Mouse (Mus musculus) lung, postnatal 0 days (tissue): Measurements from ENCODE around the gene Noto. TPM values are rescaled to one million over a fixed set of nuclear protein-coding genes. Genes with fewer than 3 reads are reported as not detected.

Experiments
- ATAC-seq: fragments of 200-750 bp; cut with Nextera tagmentation; 2 replicates; pipeline ENCODE4 v1.8.0; 2017; ENCODE audit warnings: moderate library complexity
- DNase-seq: peaks from one replicate; pipeline ENCODE4 v3.0.0-alpha.2; 2016; ENCODE audit warnings: low spot score
- H3K27ac ChIP-seq: fragments of 300-500 bp; sonication (generic); 2 replicates; pipeline ENCODE4 v1.5.1; 2014; ENCODE audit warnings: antibody characterized with exemption, mild to moderate bottlenecking, low read length, mixed read lengths
- H3K27me3 ChIP-seq: fragments of 300-500 bp; sonication (generic); replicated peaks from 2 replicates; pipeline ENCODE4 v1.6.1; 2014; ENCODE audit warnings: low read length, mixed read lengths; ENCODE audit not compliant: insufficient read depth
- H3K36me3 ChIP-seq: fragments of 300-500 bp; sonication (generic); 2 replicates; pipeline ENCODE4 v1.6.1; 2014; ENCODE audit warnings: low read length, mixed read lengths; ENCODE audit not compliant: insufficient read depth
- H3K4me1 ChIP-seq: fragments of 300-500 bp; sonication (generic); 2 replicates; pipeline ENCODE4 v1.6.1; 2014; ENCODE audit warnings: antibody characterized with exemption, low read depth, low read length, mixed read lengths; ENCODE audit not compliant: insufficient read depth
- H3K4me2 ChIP-seq: fragments of 300-500 bp; sonication (generic); replicated peaks from 2 replicates; pipeline ENCODE4 v1.6.1; 2014; ENCODE audit warnings: low read depth, mild to moderate bottlenecking, low read length, moderate library complexity, mixed read lengths
- H3K4me3 ChIP-seq: fragments of 300-500 bp; sonication (generic); 2 replicates; pipeline ENCODE4 v1.5.1; 2014; ENCODE audit warnings: low read depth, low read length
- H3K9ac ChIP-seq: fragments of 300-500 bp; sonication (generic); replicated peaks from 2 replicates; pipeline ENCODE4 v1.6.1; 2014; ENCODE audit warnings: low read depth, mild to moderate bottlenecking
- H3K9me3 ChIP-seq: fragments of 300-500 bp; sonication (generic); 2 replicates; pipeline ENCODE4 v1.6.1; 2016; ENCODE audit warnings: low read length, mixed read lengths
- CTCF ChIP-seq: IDR thresholded peaks from 2 replicates; pipeline ENCODE4 v1.5.1; 2016; ENCODE audit warnings: antibody characterized with exemption, mild to moderate bottlenecking
- EP300 ChIP-seq: IDR thresholded peaks from 2 replicates; pipeline ENCODE4 v1.6.1; 2016; ENCODE audit warnings: antibody characterized with exemption, mild to moderate bottlenecking, control low read depth
- WGBS: fragments of 180-500 bp; shearing (Covaris S2); extraction: QIAGEN DNeasy Blood & Tissue Kit; methylation state at CpG from one replicate; pipeline ENCODE4 v1.1.7; 2014; 5-methylcytosine and 5-hydroxymethylcytosine counted together
- polyA plus RNA-seq: library from polyadenylated mRNA; unstranded; fragments of >200 nt; fragmentation: Nextera tagmentation; extraction: Ambion mirVana; gene quantifications from 2 replicates; pipeline ENCODE4 v1.2.1, GENCODE M21; 2015

The Noto gene
- polyA plus RNA-seq, 1 experiment from 2014 or later, result 0.24 TPM

DNA sequence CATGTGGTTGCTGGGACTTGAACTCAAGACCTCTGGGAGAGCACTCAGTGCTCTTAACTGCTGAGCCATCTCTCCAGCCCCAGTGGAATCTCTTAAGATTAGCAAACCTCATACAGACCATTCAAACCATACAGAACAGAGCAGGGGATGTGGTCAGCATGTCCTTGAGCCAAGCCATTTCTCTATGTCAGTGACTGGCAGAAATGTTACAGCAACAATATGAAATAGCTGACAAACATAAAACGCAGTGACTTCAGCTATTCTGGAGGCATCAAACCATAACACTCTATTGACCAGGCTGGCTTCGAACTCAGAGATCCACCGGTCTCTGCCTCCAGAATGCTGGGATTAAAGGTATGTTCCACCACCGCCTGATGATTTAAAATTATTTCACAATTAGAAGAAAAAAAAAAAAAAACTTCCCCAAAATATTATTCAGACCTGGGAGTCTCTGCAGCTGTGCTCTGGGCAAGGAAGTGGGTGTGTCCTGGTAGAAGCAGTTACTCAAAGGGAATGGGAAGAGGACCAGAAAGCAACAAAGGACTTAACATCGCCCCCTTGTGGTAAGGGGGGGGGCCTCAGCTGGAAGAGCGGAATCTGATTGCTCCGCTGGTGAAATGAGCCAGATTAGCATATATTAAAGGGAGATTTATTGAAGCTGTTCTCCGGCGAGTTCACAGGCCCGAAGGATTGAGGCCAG, 43.3 kb upstream of the Noto start:
- Histone ChIP-seq H3K4me2 (peak overlapping the region; percentile 34), H3K9me3 (no peaks in the 10 kb centered on the region), H3K27me3 (no peaks in the 10 kb centered on the region), H3K4me3 (no peak overlapping the region), H3K27ac (no peak overlapping the region), H3K4me1 (no peaks in the 10 kb centered on the region), H3K9ac (no peak overlapping the region), H3K36me3 (no peaks in the 10 kb centered on the region)
- peak; percentile 97 for DNase-seq
- TF ChIP-seq EP300 (peak; percentile 39; the same call in 1 of the 2 replicates), CTCF (peak; percentile 94)
- peak; percentile 94 for ATAC-seq
- WGBS, result 25% methylated on average over 10 of the region's 10 CpGs

DNA sequence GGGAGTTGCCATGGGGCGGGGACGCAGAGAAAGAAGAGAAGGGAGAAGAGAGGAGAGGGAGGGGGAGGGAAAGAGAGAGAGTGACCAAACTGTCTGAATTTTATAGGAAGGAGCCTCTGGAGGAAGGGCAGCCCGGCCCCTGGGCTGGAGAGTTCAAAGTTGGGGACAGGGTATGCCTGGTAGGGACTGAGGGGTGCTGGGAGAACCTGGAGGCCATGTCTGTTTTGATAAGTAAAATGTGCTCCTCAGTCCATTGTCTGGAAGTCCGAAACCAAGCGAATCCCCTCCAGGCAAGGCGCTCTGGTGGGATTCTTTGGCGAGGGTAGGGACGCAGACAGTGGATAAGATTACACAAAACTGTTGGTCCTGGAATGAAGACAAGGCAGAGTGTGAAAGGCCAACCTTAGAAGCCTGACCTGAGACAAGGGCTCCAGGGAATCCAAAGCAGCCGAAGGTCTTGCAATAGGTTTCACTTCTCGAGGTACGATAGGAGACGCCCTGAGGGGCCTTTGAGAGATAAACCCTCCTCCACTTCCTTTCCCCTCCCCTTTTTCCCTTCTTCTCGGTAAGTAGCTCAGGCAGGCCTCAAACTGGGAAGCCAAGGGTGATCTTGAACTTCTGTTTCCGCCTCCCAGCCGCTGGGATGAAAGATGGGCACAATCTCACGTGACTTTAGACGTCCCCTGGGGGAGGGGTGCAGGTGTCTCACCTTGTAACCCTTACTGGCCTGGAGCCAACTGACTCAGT, 42.6 kb upstream of the Noto start:
- H3K27me3 ChIP-seq, result no peaks in the 10 kb centered on the region
- H3K9me3 ChIP-seq, result no peaks in the 10 kb centered on the region
- H3K4me3 ChIP-seq, result no peak overlapping the region
- ATAC-seq, result peak; percentile 18; the same call in 1 of the 2 replicates
- no peak overlapping the region for H3K27ac ChIP-seq
- no peaks in the 10 kb centered on the region for H3K36me3 ChIP-seq
- H3K9ac ChIP-seq, result no peak overlapping the region
- H3K4me1 ChIP-seq, result no peaks in the 10 kb centered on the region
- WGBS, result 33% methylated on average over 17 of the region's 17 CpGs
- TF ChIP-seq EP300, result no peak
- TF ChIP-seq CTCF, result no peak
- no peak for DNase-seq
- H3K4me2 ChIP-seq, result peak overlapping the region; percentile 34

GRCm38 (mm10) chr6:85381648-85382020, 42.1 kb upstream of the Noto start:
- TF ChIP-seq EP300, result no peak
- no peak for TF ChIP-seq CTCF
- 77% methylated on average over 10 of the region's 10 CpGs for WGBS
- DNase-seq (no peak), ATAC-seq (no peak)
- Histone ChIP-seq H3K4me1 (no peaks in the 10 kb centered on the region), H3K4me2 (no peak overlapping the region), H3K36me3 (no peaks in the 10 kb centered on the region), H3K27me3 (no peaks in the 10 kb centered on the region), H3K4me3 (no peak overlapping the region), H3K27ac (no peak overlapping the region), H3K9me3 (no peaks in the 10 kb centered on the region), H3K9ac (no peak overlapping the region)

DNA sequence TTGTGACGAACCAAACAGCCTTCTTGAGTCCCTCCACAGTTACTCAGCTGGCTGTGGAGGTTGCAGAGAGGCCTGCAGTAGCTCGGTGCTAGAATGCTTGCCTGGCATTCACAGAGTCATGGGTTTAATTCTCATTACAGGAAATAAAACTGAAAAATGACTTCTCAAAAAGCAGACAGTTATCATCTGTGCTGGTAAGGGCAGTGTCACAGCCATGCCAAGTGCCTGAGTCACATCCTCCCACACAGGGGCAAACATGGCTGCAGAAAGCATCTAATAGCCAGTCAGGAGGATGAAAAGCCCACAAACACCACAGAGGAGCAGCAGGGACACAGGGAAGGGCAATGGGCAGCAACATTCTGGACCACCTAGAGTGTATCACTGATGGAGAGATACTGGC, 40.9 kb upstream of the Noto start:
- H3K9me3 ChIP-seq, result no peaks in the 10 kb centered on the region
- H3K4me3 ChIP-seq, result no peak overlapping the region
- DNase-seq (no peak), ATAC-seq (no peak)
- 86% methylated on average over 2 of the region's 2 CpGs for WGBS
- no peak overlapping the region for H3K9ac ChIP-seq
- TF ChIP-seq EP300, result no peak
- no peak for TF ChIP-seq CTCF
- no peak overlapping the region for H3K4me2 ChIP-seq
- H3K27me3 ChIP-seq, result no peaks in the 10 kb centered on the region
- H3K27ac ChIP-seq, result no peak overlapping the region
- H3K4me1 ChIP-seq, result no peaks in the 10 kb centered on the region
- H3K36me3 ChIP-seq, result no peaks in the 10 kb centered on the region

GRCm38 (mm10) chr6:85388608-85389007, 35.1 kb upstream of the Noto start:
- DNase-seq (no peak), ATAC-seq (no peak)
- H3K4me1 ChIP-seq, result no peaks in the 10 kb centered on the region
- TF ChIP-seq CTCF (no peak), EP300 (no peak)
- no peaks in the 10 kb centered on the region for H3K27me3 ChIP-seq
- H3K9me3 ChIP-seq, result no peaks in the 10 kb centered on the region
- WGBS, result 66% methylated on average over 5 of the region's 5 CpGs
- H3K27ac ChIP-seq, result no peak overlapping the region
- H3K9ac ChIP-seq, result no peak overlapping the region
- H3K36me3 ChIP-seq, result no peaks in the 10 kb centered on the region
- no peak overlapping the region for H3K4me2 ChIP-seq
- H3K4me3 ChIP-seq, result no peak overlapping the region

DNA sequence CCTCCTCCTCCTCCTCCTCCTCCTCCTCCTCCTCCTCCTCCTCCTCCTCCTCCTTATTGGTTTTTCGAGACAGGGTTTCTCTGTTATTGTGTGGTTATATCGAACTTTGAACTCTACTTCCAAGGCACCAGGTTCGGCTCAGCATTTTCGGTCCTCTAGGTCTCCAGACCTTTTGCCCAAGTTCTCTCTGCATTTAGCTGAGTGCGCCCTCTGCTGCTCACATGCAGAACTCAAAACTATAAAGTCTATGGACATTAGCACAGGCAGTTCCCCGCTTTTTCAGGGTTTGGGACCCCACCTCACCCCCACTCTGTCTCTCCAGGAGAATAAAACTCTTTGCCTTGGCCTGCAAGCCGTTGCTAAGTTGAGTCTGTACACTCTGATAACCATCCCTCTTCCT, 31.9 kb upstream of the Noto start:
- no peaks in the 10 kb centered on the region for H3K4me1 ChIP-seq
- no peaks in the 10 kb centered on the region for H3K9me3 ChIP-seq
- WGBS, result 21% methylated on average over 5 of the region's 7 CpGs
- ATAC-seq (no peak), DNase-seq (peak; percentile 79)
- peak; percentile 79 for TF ChIP-seq CTCF
- no peak for TF ChIP-seq EP300
- no peak overlapping the region for H3K4me3 ChIP-seq
- H3K36me3 ChIP-seq, result no peaks in the 10 kb centered on the region
- no peak overlapping the region for H3K27ac ChIP-seq
- no peak overlapping the region for H3K4me2 ChIP-seq
- no peak overlapping the region for H3K9ac ChIP-seq
- no peaks in the 10 kb centered on the region for H3K27me3 ChIP-seq
